Mouse (Mus musculus): Measurements from ENCODE around the gene Ddx3y. TPM values are rescaled to one million over a fixed set of nuclear protein-coding genes. Genes with fewer than 3 reads are reported as not detected.

The Ddx3y gene
- polyA plus RNA-seq (2016; fragmentation: Nextera tagmentation; extraction: Ambion mirVana): 14.7 and 16.0 TPM in 2 replicates

DNA sequence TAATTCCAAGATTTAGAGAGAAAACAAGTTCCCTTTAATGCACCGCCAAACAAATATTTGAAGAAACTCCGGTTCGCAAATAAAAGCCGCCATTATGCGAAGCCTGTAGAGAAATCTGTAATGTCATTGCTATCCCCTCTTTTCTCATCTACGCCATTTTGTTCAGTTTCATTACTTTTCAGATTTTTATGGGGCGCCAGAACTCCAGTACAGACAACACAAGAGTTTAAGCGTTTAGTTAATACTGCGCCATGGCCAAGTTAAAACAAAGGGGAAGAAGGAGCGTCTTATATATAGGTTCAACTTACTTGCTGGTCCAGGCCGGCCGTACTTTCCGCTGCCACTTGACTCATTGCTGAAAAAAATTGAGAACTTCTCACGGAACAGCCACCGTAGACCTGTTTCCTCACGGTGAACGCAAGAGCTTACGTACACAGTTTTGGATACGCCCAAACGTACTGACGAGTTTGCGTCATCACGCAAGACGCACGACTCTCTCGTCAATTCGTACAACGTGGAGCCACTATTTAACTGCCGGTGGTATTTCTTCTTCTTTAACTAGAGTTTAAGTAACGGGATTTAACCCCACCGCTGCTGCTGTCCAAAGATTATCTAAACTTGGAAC lies at the start of gene Ddx3y:
Ddx3y (minus strand) TSS at position 459 of the 625 bp plus-strand sequence.
- Histone ChIP-seq H3K4me2 (replicated peaks) (peak within 1 kb of the TSS; percentile 42; the same call in 1 of the 2 replicates), H3K9ac (no peak within 1 kb of the TSS), H3K27ac (no peak within 1 kb of the TSS), H3K4me3 (peak within 1 kb of the TSS; percentile 28), H3K27me3 (replicated peaks) (no peaks in the 10 kb centered on the region), H3K9me3 (no peaks in the 10 kb centered on the region), H3K36me3 (no peaks in the 10 kb centered on the region), H3K4me1 (no peaks in the 10 kb centered on the region)
- peak; percentile 96 for ATAC-seq (ENCODE audit: low FRiP score, low read depth)
- 3% methylated on average over 29 of the region's 31 CpGs for WGBS

DNA sequence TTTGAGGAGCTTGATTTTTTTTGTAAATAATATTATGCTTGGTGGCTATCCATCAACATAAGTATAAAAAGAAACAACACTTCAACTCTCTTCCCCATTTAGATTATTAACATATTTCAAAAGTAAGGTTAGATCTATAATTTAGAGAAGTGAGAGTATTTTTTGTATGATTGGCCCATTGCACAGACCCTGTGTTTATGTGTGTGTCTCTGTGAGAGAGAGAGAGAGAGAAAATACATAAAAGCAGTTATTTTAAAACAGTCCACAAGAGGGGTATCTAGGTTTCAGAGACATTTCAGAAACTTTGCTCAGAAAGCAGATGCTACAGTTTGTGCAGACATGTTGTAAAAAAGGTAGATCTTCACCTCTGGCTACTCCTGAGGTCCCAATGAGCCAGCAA lies 7.3 kb upstream of the Ddx3y start:
- Histone ChIP-seq H3K9me3 (no peaks in the 10 kb centered on the region), H3K36me3 (no peaks in the 10 kb centered on the region), H3K9ac (no peak overlapping the region), H3K4me2 (replicated peaks) (no peak overlapping the region), H3K4me1 (no peaks in the 10 kb centered on the region), H3K27me3 (replicated peaks) (no peaks in the 10 kb centered on the region), H3K4me3 (no peak overlapping the region), H3K27ac (no peak overlapping the region)
- no peak for ATAC-seq (ENCODE audit: low FRiP score, low read depth)

DNA sequence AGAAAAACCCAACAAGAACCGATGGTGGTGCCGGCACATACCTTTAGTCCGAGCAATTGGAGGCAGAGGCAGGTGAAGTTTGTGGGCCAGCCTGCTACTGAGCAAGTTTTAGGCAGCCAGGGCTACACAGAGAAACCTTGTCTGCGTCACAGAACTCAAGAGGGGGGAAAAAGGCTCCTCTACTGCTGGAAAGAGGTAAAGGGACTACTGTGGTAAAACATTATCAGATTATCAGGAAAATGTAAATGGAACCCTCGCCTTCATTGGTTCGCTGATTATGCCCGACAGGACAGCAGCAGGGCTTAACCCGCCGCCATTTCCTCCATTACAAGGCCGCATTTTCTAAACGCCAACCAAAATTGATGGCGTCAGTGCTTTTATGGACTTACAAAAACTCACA lies 694 bp downstream of the Ddx3y start:
- WGBS: 6% methylated on average over 11 of the region's 12 CpGs
- Histone ChIP-seq H3K36me3 (no peaks in the 10 kb centered on the region), H3K27ac (no peak overlapping the region), H3K27me3 (replicated peaks) (no peaks in the 10 kb centered on the region), H3K4me1 (no peaks in the 10 kb centered on the region), H3K9ac (no peak overlapping the region), H3K4me3 (peak overlapping the region; percentile 28), H3K4me2 (replicated peaks) (peak overlapping the region; percentile 42; the same call in 1 of the 2 replicates), H3K9me3 (no peaks in the 10 kb centered on the region)
- ATAC-seq (ENCODE audit: low FRiP score, low read depth): peak; percentile 21; the same call in 1 of the 2 replicates

DNA sequence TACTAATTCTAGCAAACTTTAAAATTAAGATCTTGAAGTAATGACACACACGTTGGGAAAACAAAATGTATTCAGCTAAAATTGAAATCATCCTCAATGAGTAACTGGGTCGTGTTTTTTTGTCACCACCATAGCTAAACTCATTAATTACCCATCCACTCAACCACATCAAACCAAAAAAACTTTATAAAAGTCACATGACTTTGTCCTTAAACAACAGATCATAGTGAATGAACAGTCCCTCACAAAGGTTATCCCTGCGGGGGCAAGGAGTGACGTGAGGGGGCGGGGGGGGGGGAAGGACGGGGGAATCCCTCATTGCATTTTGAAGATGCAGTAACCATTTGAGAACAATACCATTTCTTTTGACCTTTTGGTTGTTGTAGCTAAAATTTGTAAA lies 40.3 kb downstream of the Ddx3y start:
- Histone ChIP-seq H3K36me3 (no peaks in the 10 kb centered on the region), H3K9me3 (no peaks in the 10 kb centered on the region), H3K4me3 (no peak overlapping the region), H3K9ac (no peak overlapping the region), H3K27me3 (replicated peaks) (no peaks in the 10 kb centered on the region), H3K4me2 (replicated peaks) (no peak overlapping the region), H3K27ac (no peak overlapping the region), H3K4me1 (no peaks in the 10 kb centered on the region)
- 51% methylated on average over 5 of the region's 6 CpGs for WGBS
- no peak for ATAC-seq (ENCODE audit: low FRiP score, low read depth)

DNA sequence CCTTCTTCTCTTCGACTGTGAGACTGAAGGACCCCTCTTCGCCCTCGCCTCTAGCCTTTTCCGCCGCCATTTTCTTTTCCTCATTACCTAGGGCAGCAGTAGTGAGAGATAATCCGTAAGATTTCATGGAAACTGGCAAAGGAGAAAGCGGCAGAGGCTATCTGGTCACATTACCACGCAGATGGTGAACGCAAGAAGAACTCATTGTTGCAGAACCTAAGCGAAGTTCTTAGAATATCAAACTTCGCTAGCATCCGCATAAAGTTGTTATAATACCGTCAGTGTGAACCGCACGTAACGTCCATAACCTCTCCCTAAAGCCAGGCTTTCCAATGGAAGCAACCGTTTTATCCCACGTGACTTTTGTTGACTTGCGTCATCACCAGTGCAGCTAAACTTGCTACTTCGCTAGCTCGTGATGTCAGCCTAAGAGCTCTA lies 41.0 kb downstream of the Ddx3y start, which contains the start of gene Uty:
Uty (minus strand) TSS at position 334 of the 438 bp plus-strand sequence.
- Histone ChIP-seq H3K4me3 (peak within 1 kb of the TSS; percentile 34), H3K9ac (peak within 1 kb of the TSS; percentile 26; the same call in 1 of the 2 replicates), H3K4me2 (replicated peaks) (peak within 1 kb of the TSS; percentile 44), H3K4me1 (no peaks in the 10 kb centered on the region), H3K9me3 (no peaks in the 10 kb centered on the region), H3K36me3 (no peaks in the 10 kb centered on the region), H3K27ac (no peak within 1 kb of the TSS), H3K27me3 (replicated peaks) (no peaks in the 10 kb centered on the region)
- ATAC-seq (ENCODE audit: low FRiP score, low read depth): peak; percentile 99
- 1% methylated on average over 21 of the region's 21 CpGs for WGBS

DNA sequence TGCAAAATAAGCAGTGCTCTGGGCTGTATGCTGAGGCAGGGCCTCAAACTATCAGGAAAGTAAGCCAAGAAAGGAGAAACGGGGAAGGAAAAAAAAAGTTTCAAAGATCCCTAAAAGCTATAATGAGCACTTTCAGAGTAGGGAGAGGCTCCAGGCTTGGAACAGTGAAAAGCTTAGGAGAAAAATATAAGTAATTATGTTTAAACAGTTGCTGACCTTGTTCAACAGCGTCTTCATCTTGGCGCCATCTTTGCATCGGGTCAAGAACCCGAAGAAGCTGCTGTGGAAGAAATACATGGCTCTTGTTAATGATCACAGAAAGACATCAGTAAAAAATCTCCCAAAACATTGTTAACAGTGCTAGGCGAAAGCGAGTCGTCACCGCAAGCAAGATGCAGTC lies 41.5 kb downstream of the Ddx3y start:
- peak overlapping the region; percentile 26; the same call in 1 of the 2 replicates for H3K9ac ChIP-seq
- H3K9me3 ChIP-seq: no peaks in the 10 kb centered on the region
- peak overlapping the region; percentile 34 for H3K4me3 ChIP-seq
- H3K4me1 ChIP-seq: no peaks in the 10 kb centered on the region
- 1% methylated on average over 9 of the region's 9 CpGs for WGBS
- H3K27me3 ChIP-seq (replicated peaks): no peaks in the 10 kb centered on the region
- H3K4me2 ChIP-seq (replicated peaks): peak overlapping the region; percentile 44
- H3K27ac ChIP-seq: no peak overlapping the region
- no peak for ATAC-seq (ENCODE audit: low FRiP score, low read depth)
- no peaks in the 10 kb centered on the region for H3K36me3 ChIP-seq

DNA sequence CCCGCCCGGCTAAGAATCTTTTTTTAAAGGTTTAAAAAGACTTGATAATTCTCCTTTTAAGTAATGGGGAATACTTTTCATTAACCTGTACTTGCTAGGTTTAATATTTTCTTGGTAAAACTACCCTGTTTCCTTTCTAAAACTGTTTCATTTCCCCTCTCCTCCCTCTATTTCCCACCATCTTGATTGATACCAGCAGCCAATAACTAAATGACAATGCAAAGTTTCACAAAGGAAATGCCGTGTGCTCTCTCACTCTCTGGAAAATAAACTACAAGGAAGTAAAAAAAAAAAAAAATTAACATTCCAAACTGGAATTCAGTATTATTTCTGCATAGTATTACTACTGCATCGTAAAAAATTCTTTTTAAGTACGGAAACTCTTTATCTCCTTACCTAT lies 42.0 kb downstream of the Ddx3y start:
- H3K4me2 ChIP-seq (replicated peaks): peak overlapping the region; percentile 44
- 66% methylated on average over 5 of the region's 5 CpGs for WGBS
- no peak overlapping the region for H3K9ac ChIP-seq

DNA sequence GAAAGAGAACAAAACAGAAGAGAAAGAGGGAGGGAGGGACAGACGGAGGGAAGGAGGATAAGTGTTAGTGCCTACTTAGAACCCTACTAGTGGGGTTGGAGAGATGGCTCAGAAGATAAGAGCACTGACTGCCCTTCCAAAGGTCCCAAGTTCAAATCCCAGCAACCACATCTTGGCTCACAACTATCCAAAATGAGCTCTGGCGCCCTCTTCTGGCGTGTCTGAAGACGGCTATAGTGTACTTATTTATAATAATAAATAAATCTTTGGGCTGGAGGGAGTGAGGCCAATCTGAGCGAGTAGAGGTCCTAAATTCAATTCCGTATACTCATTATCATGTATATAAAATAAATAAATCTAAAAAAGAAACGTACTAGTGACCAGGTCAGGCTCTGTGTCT lies 66.4 kb downstream of the Ddx3y start:
- 88% methylated on average over 6 of the region's 7 CpGs for WGBS
- no peak overlapping the region for H3K4me2 ChIP-seq (replicated peaks)
- no peaks in the 10 kb centered on the region for H3K9me3 ChIP-seq
- H3K4me3 ChIP-seq: no peak overlapping the region
- no peaks in the 10 kb centered on the region for H3K27me3 ChIP-seq (replicated peaks)
- no peaks in the 10 kb centered on the region for H3K36me3 ChIP-seq
- H3K9ac ChIP-seq: no peak overlapping the region
- H3K27ac ChIP-seq: no peak overlapping the region
- ATAC-seq (ENCODE audit: low FRiP score, low read depth): no peak
- H3K4me1 ChIP-seq: no peaks in the 10 kb centered on the region

More for the DNA sequence above, 42.0 kb downstream of the Ddx3y start:
- H3K27me3 ChIP-seq (replicated peaks): no peaks in the 10 kb centered on the region
- H3K27ac ChIP-seq: no peak overlapping the region
- ATAC-seq (ENCODE audit: low FRiP score, low read depth): no peak
- H3K9me3 ChIP-seq: no peaks in the 10 kb centered on the region
- H3K4me3 ChIP-seq: peak overlapping the region; percentile 34; the same call in 1 of the 2 replicates
- H3K36me3 ChIP-seq: no peaks in the 10 kb centered on the region
- no peaks in the 10 kb centered on the region for H3K4me1 ChIP-seq

Other genes starting within 250 kb of the Ddx3y start
- 11.9 and 13.3 TPM in 2 replicates for gene Uty, start 40.9 kb downstream of the Ddx3y start, polyA plus RNA-seq (2016; fragmentation: Nextera tagmentation; extraction: Ambion mirVana)
- not detected in 2 replicates for gene Usp9y, start 173.2 kb upstream of the Ddx3y start, polyA plus RNA-seq (2016; fragmentation: Nextera tagmentation; extraction: Ambion mirVana)

All from neural tube, embryonic 12.5 days (tissue).